Mouse (Mus musculus) CH12F3 (cell line): ENCODE measurements around the gene Arhgap21.

Experiments used
- in situ Hi-C: fragments of 300-500 bp; cut with MboI; formaldehyde crosslinking; loops from 2 replicates; pipeline ENCODE4 v1.14.3; 2020; ENCODE audit warnings: low sequenced_read_pairs

Gene Arhgap21

DNA sequence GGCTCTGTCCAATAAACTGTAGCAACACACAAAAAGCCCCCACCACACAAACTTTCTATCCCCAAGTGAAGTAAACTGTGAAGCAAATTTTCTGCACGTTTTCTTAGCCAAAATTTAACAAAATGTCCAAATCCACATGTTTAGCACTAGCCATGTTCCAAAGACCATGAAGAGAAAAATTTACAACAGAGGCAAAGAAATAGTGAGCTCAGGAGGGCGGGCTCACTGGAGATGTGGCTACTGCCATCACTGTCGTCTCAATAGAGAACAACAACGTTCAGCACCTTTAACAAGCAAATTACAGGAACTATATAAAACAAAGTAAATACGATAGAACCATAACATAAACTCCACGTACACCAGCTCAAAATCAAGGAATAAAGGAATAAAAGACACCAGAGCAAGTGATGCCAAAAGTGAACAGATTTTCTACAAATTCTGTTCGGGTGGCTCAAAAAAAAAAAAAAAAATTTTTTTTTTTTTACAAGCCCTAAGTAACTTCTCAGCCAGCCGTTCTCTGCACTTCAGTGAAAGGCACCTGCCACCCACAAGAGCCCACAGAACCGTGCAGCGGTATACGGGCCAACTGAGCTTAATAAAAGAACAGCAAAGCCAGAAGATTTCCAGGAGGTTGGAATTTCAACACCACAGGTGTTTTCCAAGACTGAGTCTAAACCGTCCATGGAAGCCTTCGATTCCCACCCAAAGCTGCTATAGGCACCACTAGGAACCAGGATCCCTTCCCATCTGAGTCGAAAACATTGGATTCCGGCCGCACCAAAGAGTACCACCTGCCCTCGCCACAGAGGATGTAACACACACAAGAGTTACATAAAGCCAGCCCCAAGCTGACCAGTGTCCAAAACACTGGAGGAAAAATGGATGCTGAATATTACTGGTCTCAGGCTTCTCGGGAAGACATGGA is 2.2 kb downstream of the Arhgap21 start:
- in situ Hi-C loops = no loop called here

DNA sequence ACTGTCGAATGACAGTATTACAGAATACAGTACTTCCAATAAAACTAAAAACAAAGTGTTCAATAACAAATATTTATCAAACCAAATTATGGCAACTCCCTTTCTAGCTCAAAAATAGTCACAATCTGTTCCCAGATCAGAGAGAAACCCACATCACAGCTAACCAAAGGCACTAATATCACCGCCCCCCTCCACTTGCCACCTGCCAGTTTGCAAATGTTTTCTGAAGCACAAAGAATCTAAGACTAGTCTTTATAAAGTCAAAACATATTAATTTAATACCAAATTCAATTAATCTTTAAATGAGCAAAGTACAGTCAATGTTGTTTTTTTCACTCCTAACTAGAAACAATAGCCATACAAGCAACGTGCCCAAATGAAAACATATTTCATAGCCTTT is 3.3 kb downstream of the Arhgap21 start:
- in situ Hi-C loops = no loop called here

DNA sequence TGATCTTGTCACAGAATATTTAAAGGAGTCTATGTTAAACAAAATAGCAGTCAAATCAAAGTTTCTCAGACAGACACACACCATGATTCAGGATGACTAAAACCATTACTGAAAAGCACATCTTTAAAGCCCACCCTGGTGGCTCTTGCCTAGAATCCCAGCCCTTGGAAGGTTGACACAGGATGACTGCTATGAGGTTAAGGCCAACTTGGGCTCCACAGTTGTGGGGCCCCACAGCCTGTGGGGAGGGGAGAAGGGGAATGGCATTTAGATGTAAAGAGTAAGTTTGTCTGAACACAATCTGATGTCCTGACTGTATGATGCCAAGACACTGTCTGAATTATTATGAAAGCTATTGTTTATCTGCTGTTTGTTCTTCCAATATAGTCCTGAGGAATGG is 4.2 kb downstream of the Arhgap21 start:
- in situ Hi-C loops = no loop called here

DNA sequence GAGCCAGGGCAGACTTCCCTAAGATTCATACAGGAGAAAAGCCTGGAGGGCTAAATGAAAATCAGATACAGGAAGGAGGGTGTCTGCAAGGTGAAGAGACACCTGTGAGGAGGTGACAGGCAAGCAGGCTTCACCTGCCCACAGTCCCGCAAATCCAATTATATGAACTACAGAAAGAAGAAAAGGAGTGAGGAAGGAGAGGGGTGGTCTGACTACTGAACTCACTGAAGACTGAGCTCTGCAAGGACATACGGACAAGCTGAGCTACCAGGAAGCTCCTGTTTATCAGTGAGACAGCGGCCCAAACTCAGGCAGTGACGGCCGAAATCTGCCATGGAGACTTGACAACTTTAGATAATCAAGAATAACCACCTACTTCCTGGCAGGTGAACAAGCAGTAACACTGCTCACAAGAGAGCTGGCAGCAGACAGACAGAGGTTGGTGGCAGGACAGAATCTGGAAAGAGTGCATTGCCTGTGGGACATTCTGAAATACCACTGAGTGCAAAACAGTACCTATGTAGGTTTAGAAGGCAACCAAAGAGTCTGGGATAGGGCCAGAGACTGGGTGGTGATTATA is 5.4 kb downstream of the Arhgap21 start:
- in situ Hi-C loops = no loop called here

DNA sequence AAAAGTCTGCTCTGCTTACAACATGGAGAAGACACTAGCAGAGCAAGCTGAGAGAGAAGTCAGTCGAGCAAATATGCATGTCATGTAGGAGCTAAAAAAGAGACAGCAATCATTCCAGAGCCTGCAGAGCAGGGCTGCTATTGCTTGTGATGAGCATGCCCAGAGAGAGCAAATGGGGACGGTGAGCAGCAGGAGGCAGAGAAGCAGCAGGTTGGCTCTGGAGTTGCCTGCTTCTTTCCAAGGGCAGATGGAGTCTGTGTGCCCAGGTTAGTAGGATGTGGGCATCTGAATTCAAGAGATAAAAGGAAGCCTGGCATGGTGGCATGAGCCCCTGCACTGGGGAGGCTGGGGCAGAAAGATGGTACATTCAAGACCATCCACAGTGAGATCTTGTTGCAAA is 6.4 kb downstream of the Arhgap21 start:
- in situ Hi-C loops = no loop called here

DNA sequence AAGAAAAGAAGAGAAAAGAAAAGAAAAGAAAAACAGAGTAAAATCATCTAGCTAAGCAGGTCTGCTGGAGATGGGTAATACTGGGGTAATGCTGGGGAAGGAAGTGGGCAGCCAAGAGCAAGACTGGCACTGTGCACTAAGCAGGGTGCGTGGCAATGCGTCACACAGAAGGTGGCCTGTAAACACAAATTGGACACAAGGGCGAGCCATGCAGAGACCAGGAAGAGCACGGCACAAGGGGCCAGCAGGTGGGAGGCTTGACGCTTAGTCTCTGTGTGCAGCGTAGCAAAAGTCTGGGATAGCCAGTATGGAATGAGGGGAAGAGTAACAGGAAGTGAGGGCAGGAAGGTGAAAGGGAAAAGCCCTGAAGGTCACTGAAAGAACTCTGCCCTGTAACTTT is 6.9 kb downstream of the Arhgap21 start:
- in situ Hi-C loops = no loop called here

DNA sequence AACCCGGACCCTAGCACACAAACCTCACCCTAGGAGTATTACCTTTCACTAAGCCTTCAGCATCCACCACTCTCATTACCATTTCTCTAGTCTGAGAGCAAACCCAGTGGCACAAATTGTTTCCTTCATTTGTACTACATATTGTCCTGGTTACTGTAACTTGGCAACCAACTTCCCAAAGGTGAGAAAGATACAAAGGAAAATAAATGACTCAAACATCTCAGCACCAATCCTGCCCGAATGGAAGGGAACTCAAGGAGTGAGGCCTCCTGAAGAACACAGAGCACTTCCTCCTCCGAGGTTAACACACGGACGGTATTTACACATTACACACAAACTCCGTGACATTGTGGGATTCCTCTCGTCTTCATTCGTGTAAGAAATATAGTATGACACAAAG is 7.4 kb downstream of the Arhgap21 start:
- in situ Hi-C loops = no loop called here

DNA sequence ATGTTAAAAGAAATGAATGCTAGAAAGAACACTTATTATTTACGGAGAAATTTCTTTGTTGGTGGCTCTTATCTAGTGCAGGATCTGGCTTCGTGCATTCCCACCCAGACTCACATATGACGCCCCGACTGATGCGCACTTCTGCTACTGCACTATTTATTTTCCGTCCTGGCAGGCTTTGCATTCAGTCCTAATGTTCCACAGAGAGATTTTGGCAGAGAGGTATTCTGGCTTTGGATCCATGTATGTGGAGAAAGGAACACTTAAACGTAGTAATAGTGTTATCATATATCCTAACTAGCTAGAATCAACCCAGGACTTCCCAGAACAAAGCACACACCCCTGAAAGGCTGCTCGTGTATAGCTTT is 8.0 kb downstream of the Arhgap21 start:
- in situ Hi-C loops = no loop called here

DNA sequence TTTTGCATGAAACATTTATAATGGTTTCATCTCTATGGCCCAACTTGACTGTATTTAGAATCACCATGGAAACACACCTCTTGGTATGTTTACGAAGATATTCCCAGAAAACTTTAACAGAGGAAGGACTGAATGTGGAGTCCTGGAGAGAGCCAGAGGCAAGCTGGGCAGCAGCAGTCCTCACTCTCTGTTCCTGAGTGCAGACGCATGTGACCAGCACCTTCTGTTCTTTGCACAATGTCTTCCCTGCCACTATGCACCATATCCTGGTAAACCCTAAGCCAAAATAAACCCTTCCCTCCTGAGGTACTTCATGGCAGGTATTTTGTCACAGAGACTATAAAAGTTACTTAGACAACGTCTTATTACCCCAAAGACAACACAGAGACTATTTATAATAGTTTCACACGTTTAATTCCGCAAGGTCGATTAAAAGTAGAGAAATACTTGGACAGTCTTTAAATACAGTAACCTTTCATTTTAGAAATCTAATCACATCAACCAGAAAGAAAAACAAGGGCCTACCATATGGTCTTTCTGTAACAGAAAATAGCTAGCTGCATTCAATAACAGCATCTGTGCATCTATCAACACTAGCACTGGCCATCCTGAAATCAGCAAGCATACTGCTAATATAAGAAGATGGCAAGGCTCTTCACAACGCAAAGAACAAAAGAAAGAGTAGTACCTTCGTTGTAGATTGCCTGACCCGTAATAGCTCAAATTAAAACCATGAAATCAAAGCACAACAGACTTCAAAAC is 8.6 kb downstream of the Arhgap21 start:
- in situ Hi-C loops = no loop called here

DNA sequence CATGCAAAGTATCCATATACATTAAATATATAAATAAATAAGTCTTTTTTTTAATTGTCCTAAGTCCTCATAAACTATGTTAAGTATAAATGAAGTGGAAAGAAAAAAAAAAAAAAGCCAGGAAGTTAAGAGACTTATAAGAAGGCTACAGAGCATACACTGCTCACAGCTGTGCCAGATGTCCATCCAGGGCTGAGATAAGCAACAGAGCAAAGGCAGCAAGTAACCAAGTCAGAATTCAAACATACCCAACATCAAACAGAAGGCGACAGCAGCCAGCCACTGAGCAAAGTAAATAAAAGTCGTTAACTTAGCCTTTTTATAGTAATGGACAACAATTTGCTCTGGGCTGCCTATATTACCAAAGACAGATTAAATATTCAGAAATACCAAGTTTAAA is 9.6 kb downstream of the Arhgap21 start:
- in situ Hi-C loops = no loop called here

DNA sequence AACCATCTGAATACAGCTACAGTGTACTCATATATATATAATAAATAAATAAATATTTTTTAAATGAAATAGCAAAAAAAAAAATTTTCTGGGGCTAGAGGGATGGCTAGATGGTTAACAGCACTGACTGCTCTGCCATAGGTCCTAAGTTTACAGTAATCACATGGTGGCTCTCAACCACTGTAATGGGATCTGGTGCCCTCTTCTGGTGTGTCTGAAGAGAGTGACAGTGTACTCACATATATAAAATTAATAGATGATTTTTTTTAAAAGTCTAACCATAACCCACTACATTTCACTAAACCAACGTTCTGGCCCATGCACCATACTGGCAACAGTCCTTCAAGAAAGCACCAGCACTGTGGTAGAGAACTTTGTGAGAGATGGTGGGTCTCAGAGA is 10.7 kb downstream of the Arhgap21 start:
- in situ Hi-C loops = no loop called here

DNA sequence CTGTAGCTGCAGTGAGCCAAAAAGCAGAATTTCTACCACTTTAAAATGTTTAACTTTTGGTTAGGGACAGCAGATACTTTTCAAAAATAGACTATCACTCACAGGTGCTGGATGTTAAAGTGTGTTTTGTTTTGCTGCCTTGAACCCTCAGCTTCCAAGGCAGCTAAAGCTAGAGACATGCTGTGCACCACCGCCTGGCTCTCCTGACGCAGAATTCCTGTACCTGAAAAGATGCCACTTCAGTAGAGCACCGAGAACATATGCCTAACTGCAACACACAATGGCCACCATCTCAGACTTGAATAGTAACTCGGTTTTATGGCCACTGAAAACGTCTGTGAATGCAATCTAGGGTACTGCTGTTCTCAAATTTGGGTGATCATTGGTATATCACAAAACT is 12.0 kb downstream of the Arhgap21 start:
- in situ Hi-C loops = no loop called here

DNA sequence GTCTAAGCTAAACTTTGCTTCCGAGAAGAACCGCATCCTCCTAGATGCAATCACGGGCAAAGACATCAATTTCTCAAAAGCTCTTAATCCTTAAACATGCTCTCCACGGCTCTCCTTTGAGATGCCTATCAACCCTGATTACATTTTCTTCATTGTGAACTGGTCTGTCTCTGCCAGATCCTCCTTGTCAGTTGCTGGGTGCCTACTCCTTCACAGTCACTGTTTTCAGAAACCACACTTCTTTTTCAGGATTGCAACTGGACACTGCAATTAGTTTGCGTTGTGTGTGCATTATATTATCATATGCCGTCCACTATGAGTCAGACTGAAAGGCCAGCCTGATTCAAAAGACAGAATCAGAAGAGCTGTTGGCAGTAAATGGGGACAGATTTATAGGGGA is 12.7 kb downstream of the Arhgap21 start:
- in situ Hi-C loops = no loop called here

DNA sequence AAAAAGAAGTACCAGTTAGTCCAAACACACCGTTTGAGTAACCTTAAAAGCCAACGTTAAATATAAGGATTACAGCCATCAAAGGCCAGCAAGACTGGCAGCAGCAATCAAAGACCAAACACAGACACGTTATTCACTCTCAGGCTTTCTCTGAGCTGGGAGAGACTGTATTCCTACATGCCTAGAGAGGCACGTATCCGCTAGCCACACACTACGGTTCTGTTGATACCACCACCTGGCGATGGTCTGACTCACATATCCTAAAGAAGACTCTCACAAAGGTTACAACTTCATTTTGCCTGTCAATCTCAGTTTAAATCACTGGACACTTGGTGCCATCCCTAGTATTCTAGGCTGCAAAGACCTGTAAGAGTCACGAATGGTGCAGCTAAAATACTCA is 13.3 kb downstream of the Arhgap21 start:
- in situ Hi-C loops = no loop called here

DNA sequence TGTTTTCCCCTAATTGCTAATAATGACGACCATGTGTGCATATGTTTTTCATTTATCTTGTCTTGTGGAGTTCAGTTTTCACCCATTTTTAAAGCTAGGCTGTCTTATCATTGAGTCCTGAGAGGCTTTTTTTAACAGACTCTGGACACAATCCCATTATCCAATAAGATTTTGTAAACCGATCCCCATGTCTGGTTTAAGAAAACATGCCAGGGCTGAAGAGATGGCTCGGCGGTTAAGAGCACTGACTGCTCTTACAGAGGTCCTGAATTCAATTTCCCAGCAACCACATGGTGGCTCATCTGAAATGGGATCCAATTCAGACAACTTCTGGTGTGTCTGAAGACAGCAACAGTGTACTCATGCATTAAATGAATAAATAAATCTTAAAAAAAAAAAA is 16.0 kb downstream of the Arhgap21 start:
- in situ Hi-C loops = no loop called here

DNA sequence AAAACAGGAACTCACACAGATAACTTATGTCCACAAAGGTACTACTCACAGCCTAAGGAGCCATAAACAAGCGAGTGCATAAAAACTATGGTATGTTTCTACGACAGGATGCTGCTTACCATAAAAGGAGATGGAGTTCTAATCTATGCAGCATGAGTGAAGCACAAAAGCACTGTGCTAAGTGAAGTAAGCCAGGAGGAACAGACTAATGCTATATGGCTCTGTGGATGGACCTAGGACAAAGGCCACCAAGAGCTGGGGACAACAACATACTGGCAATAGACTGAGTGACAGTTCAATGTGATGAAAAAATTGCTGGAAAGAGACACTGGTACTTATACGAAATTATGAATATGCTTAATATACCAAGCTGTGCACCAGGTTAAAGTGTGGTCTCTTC is 19.5 kb downstream of the Arhgap21 start:
- in situ Hi-C loops = no loop called here

DNA sequence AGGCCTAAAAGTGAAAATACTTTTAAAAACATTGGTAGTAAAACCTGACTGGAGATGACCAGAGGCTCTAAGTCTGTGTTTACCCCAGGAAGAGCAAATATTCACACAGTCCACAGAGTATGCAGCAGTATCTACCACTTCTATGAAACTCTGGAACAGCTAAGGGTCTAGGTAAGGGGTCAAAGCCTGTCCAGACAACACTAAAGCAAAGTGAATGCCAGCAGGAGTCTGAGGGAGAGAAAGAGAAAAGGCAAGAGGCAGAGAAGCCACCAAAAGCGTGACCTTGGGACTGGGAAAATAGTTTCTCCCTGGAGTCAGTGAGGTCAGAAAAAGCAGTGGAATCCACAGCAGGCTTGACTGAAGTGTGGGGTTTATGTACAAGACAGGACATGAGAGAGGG is 21.6 kb downstream of the Arhgap21 start:
- in situ Hi-C loops = no loop called here

DNA sequence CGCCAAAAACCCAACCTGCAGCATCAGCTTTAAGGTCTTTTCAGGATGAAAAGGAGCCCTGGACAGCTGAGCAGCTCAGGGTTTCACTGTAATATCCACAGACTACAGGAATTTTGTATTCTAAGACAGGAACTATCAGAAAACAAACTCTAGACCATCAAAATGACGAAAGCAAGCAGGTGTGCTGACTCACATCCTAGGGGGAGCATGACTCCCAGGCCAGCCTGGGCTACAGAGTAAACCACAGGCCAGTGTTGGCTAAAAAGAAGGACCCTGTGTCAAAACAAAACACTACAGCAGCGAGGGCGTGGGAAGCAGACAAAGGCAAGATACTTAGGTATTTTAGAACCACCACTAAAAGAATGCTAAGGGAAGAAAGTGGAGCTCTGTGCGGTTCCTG is 23.1 kb downstream of the Arhgap21 start:
- in situ Hi-C loops = no loop called here

DNA sequence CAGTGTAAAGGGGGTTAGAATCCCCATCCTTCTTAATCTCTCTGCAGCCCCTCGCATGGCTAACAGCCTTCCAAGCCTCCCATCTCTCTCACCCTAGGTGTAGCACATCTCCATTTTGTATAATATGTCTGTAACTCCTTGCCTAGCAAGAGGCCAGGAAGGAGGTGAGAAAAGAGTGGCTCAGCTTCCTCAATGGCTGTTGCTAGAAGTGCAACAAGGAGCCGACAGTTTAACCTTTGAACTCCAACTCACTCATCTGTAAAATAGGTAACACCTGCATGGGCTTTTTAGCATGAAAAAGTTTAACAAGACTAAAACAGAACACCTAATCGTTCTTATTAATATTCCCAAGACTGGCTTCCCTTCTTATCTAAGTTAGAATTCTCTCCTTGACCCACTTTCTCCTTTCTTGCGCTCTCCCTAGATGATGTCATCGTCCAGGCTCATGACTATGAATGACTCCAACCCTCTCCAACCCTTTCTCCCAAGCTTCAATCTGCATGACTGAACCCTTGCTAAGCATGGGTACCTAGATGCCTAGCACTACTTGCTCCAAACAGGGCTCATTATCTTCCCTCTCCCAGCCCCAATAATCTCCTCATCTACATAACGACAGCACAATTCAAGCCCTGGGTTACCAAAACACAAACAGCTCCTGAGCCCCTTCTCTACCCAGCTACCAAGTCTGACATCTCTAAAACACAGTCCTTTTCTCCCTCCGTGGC is 24.8 kb downstream of the Arhgap21 start:
- in situ Hi-C loops = no loop called here

DNA sequence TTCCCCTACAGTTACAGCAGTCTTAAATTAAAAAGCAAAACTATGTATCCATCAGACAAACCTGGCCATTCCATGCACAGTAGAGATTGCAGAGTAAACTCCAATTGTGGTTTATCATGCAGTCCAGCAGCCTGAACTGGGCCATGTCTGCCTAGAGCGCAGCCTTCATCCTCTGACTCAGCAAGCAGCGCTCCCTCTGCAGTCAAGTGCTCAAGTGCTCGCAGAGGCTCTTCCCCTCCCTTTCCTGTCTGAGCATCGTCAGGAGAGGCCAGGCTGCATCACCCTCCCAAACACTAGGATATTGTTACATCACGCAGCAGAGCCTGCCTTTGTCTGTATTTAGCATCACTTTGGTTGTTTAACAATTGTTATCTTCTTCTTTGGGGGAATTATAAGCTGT is 25.5 kb downstream of the Arhgap21 start:
- in situ Hi-C loops = no loop called here

DNA sequence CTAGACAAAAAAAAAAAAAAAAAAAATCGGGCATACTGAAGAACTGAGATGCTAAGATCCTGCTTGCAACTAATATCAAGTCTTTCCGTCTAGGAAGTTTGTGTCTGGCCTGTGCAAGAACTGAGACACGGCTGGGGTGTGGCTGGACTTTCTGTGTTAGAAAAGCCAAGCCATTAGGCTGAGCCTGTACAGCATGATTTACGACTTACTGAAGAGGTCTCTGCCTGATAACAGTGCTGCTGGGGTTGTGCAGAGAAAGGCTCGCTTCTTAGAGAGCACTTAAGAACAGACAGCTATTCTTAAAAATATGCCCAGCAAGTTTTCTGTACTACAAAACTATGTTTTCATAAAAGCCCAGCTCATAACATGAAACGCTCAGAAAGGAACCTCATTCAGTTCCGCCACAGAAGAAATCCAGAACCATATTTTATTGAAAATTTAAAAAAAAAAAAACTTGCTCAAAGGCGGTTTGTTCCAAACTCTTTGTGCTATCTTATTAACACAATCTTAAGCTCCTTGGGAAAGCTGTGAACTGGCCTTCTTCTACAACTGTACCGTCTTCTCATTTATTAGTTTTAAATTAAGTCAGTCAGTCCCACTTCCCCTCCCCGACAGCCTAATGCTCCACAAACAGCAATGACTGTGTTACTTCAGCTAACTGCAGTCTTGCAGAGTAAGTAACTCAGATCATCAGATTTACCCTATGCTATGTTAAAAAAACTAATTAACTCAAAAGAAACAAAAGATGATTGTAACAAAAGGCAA is 26.1 kb downstream of the Arhgap21 start:
- in situ Hi-C loops = no loop called here
